Mouse (Mus musculus): ENCODE measurements around the gene Ttll11. TPM values are rescaled to one million over a fixed set of nuclear protein-coding genes. Genes with fewer than 3 reads are reported as not detected.

Gene Ttll11
- polyA plus RNA-seq, 1 experiment: 0.01 TPM

GRCm38 (mm10) chr2:35811801-35812560 lies 167.7 kb downstream of the Ttll11 start:
- Histone ChIP-seq H3K27me3 (ENCODE audit: control insufficient read depth) (no peaks in the 10 kb centered on the region), H3K4me3 (replicated peaks) (no peak overlapping the region), H3K36me3 (ENCODE audit: control insufficient read depth) (no peaks in the 10 kb centered on the region), H3K4me1 (ENCODE audit: control insufficient read depth) (no peaks in the 10 kb centered on the region), H3K9me3 (ENCODE audit: control insufficient read depth, low read length) (no peaks in the 10 kb centered on the region)
- TF ChIP-seq TAL1 (IDR thresholded peaks at IDR 0.05; ENCODE audit: low read length) (no peak), GATA1 (IDR thresholded peaks at IDR 0.05; ENCODE audit: low read length) (no peak)

DNA sequence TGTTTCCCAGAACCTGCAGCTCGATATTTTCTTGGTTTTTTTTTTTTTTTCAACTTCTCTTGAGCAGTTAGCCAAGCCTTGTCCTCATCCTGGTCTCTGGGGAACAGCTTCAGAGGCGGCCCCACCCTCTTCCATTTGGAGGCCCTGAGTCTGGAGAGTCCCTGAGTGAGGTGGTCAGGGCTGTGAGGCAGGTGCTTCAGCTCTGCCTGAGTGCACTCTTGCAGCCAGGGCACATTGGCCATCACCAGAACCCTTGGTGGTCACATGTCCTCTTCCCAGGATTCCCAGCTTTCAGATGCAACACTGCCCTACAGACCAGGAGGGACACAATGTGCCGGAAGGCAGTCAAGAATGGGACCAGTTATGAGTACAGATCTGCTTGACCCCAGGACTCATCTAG lies 169.7 kb downstream of the Ttll11 start:
- no peaks in the 10 kb centered on the region for H3K4me1 ChIP-seq (ENCODE audit: control insufficient read depth)
- H3K9me3 ChIP-seq (ENCODE audit: control insufficient read depth, low read length): no peaks in the 10 kb centered on the region
- no peak overlapping the region for H3K4me3 ChIP-seq (replicated peaks)
- no peaks in the 10 kb centered on the region for H3K27me3 ChIP-seq (ENCODE audit: control insufficient read depth)
- H3K36me3 ChIP-seq (ENCODE audit: control insufficient read depth): no peaks in the 10 kb centered on the region
- TF ChIP-seq TAL1 (IDR thresholded peaks at IDR 0.05; ENCODE audit: low read length): no peak

DNA sequence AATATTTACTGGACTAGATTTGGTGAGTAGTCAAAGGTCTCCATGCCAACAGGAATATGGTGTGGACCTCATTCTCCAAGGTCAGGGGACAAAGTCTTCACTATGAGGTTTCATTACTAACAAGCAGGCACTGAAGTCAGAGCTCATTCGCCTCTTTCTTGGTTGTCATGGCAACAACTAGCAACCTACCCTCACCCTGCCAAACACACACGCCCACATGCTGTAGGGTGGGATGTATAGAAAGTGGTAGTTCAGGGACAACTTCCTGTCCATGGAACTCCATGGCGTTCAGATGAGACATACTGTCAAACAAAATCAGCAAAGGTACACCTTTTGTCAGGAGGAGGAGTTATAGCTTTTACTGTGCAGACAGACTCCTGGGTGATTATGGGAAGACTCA lies 170.6 kb downstream of the Ttll11 start:
- Histone ChIP-seq H3K9me3 (ENCODE audit: control insufficient read depth, low read length) (no peaks in the 10 kb centered on the region), H3K27me3 (ENCODE audit: control insufficient read depth) (no peaks in the 10 kb centered on the region), H3K4me1 (ENCODE audit: control insufficient read depth) (no peaks in the 10 kb centered on the region), H3K4me3 (replicated peaks) (no peak overlapping the region), H3K36me3 (ENCODE audit: control insufficient read depth) (no peaks in the 10 kb centered on the region)
- TF ChIP-seq GATA1 (IDR thresholded peaks at IDR 0.05; ENCODE audit: low read length) (no peak), TAL1 (IDR thresholded peaks at IDR 0.05; ENCODE audit: low read length) (no peak)

GRCm38 (mm10) chr2:35805881-35806280 lies 173.8 kb downstream of the Ttll11 start:
- H3K27me3 ChIP-seq (ENCODE audit: control insufficient read depth): no peaks in the 10 kb centered on the region
- H3K4me3 ChIP-seq (replicated peaks): no peak overlapping the region
- H3K9me3 ChIP-seq (ENCODE audit: control insufficient read depth, low read length): no peaks in the 10 kb centered on the region
- no peaks in the 10 kb centered on the region for H3K4me1 ChIP-seq (ENCODE audit: control insufficient read depth)
- no peak for TF ChIP-seq TAL1 (IDR thresholded peaks at IDR 0.05; ENCODE audit: low read length)
- no peak for TF ChIP-seq GATA1 (IDR thresholded peaks at IDR 0.05; ENCODE audit: low read length)
- H3K36me3 ChIP-seq (ENCODE audit: control insufficient read depth): no peaks in the 10 kb centered on the region

GRCm38 (mm10) chr2:35803095-35803494 lies 176.6 kb downstream of the Ttll11 start:
- no peaks in the 10 kb centered on the region for H3K4me1 ChIP-seq (ENCODE audit: control insufficient read depth)
- H3K4me3 ChIP-seq (replicated peaks): no peak overlapping the region
- H3K9me3 ChIP-seq (ENCODE audit: control insufficient read depth, low read length): no peaks in the 10 kb centered on the region
- no peaks in the 10 kb centered on the region for H3K27me3 ChIP-seq (ENCODE audit: control insufficient read depth)
- TF ChIP-seq TAL1 (IDR thresholded peaks at IDR 0.05; ENCODE audit: low read length) (no peak), GATA1 (IDR thresholded peaks at IDR 0.05; ENCODE audit: low read length) (no peak)
- H3K36me3 ChIP-seq (ENCODE audit: control insufficient read depth): no peaks in the 10 kb centered on the region

GRCm38 (mm10) chr2:35801759-35802158 lies 178.0 kb downstream of the Ttll11 start:
- Histone ChIP-seq H3K4me1 (ENCODE audit: control insufficient read depth) (no peaks in the 10 kb centered on the region), H3K9me3 (ENCODE audit: control insufficient read depth, low read length) (no peaks in the 10 kb centered on the region), H3K27me3 (ENCODE audit: control insufficient read depth) (no peaks in the 10 kb centered on the region), H3K4me3 (replicated peaks) (no peak overlapping the region), H3K36me3 (ENCODE audit: control insufficient read depth) (no peaks in the 10 kb centered on the region)
- TF ChIP-seq TAL1 (IDR thresholded peaks at IDR 0.05; ENCODE audit: low read length) (no peak), GATA1 (IDR thresholded peaks at IDR 0.05; ENCODE audit: low read length) (no peak)

- TF ChIP-seq TAL1 (IDR thresholded peaks at IDR 0.05; ENCODE audit: low read length) (no peak), GATA1 (IDR thresholded peaks at IDR 0.05; ENCODE audit: low read length) (no peak)
- no peaks in the 10 kb centered on the region for H3K4me1 ChIP-seq (ENCODE audit: control insufficient read depth)
These were observed 180.6 kb downstream of the Ttll11 start for GRCm38 (mm10) chr2:35799073-35799472.

DNA sequence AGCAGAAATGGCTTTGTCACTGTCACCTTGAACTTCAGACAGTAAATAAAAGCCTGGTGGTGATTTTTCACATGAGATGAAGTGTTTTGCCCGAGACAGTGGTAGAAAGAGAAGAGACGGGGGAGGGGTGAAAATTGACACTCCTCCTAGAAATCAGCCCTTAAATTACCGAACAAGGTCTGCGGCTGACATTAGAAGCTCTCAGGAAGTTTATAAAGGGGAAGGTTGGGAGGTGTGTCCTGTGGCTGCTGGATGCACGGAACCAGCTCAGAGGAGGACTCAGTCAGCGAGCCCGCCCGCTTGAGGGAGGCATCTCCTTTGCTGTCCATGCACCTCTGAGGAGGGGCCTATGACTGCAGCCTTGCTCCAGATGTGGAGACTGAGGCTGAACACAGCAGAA lies 181.7 kb downstream of the Ttll11 start:
- no peaks in the 10 kb centered on the region for H3K36me3 ChIP-seq (ENCODE audit: control insufficient read depth)
- no peaks in the 10 kb centered on the region for H3K9me3 ChIP-seq (ENCODE audit: control insufficient read depth, low read length)
- TF ChIP-seq GATA1 (IDR thresholded peaks at IDR 0.05; ENCODE audit: low read length): no peak
- TF ChIP-seq TAL1 (IDR thresholded peaks at IDR 0.05; ENCODE audit: low read length): no peak
- H3K27me3 ChIP-seq (ENCODE audit: control insufficient read depth): no peaks in the 10 kb centered on the region
- H3K4me1 ChIP-seq (ENCODE audit: control insufficient read depth): no peaks in the 10 kb centered on the region
- H3K4me3 ChIP-seq (replicated peaks): no peak overlapping the region

More at GRCm38 (mm10) chr2:35799073-35799472, 180.6 kb downstream of the Ttll11 start:
- Histone ChIP-seq H3K27me3 (ENCODE audit: control insufficient read depth) (no peaks in the 10 kb centered on the region), H3K9me3 (ENCODE audit: control insufficient read depth, low read length) (no peaks in the 10 kb centered on the region), H3K36me3 (ENCODE audit: control insufficient read depth) (no peaks in the 10 kb centered on the region), H3K4me3 (replicated peaks) (no peak overlapping the region)

DNA sequence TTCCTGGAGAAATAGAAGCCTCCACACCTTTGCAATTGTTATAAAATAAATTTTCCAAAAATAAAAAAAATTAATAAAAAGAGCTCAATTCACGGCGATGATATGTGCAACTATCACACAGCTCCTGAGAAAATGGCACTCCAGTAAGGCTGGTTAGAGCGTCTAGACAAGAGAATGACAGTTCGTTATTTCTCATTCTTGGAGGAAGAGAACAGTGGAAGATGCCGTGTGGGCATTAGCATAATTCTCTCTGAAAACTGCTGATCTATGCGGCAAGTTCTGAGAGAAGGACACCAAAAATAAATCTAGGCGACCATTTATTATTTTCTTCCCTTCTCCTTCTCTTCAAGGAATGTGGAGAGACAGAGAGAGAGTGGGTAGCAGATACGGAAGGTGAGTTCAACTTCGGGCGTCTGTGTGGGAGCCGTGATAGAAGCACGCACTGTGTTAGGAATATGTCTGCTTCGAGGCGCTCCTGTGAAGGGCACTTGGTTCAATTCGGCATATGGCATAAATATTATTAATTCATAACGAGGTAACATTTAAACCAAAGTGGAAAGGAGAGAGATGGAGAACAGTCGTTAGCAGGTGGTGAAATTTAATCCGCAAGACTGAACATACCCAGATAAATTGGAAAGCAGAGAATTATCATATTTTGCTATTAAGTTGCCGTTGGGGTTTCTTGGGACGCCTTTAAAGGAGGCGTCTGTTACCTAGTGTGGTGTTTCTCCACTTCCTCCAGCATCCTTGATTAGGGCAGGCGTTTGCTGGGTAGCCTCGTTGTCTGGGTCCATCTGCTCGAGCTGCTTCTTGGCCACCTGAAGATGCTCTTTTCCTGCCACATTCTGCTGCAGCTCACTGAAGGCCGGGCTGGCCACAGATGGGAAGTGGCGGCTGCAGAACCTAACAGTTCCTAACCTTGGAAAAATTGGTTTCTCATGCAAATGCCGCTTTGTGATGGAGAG lies 190.1 kb downstream of the Ttll11 start:
- H3K4me3 ChIP-seq (replicated peaks): no peak overlapping the region
- TF ChIP-seq GATA1 (IDR thresholded peaks at IDR 0.05; ENCODE audit: low read length) (no peak), TAL1 (IDR thresholded peaks at IDR 0.05; ENCODE audit: low read length) (no peak)
- no peaks in the 10 kb centered on the region for H3K4me1 ChIP-seq (ENCODE audit: control insufficient read depth)
- no peaks in the 10 kb centered on the region for H3K27me3 ChIP-seq (ENCODE audit: control insufficient read depth)
- no peaks in the 10 kb centered on the region for H3K36me3 ChIP-seq (ENCODE audit: control insufficient read depth)
- H3K9me3 ChIP-seq (ENCODE audit: control insufficient read depth, low read length): no peaks in the 10 kb centered on the region
